Mouse (Mus musculus) bone marrow macrophage, adult 2 months (primary cell): ENCODE data around the gene Slc22a6.

Source experiments
- CTCF ChIP-seq: IDR thresholded peaks from 2 replicates; pipeline ENCODE4 v1.5.1; 2012; ENCODE audit warnings: low read depth, mild to moderate bottlenecking, low read length, moderate library complexity
- POLR2A ChIP-seq: IDR thresholded peaks from 2 replicates; pipeline ENCODE4 v1.6.1; 2012; ENCODE audit warnings: mild to moderate bottlenecking, low read depth, low read length, borderline replicate concordance

- TF ChIP-seq CTCF (no peak), POLR2A (no peak)
These were observed 40.4 kb upstream of the Slc22a6 start for GRCm38 (mm10) chr19:8577432-8577831.
